Mouse (Mus musculus): ENCODE measurements around the gene Kcnh2.

DNA sequence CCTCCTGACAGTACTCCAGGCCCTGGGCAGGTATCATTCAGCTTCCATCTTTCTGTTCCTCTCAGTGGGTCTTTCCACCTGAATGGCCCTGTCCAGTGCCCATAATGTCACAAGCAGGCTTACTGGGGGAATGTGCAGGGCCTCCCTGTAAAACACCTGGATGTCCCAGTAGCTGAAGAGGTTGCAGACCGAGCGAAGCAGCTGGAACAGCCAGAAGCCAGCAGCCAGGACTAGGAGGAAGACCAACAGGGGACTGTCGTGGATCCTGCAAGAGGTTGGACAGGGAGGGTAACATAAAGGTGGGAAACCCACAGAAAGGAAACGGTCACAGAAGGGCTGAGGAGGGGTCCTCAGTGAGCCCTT lies 38.2 kb upstream of the Kcnh2 start:
- TF ChIP-seq POLR2A (IDR thresholded peaks at IDR 0.05; ENCODE audit: control insufficient read depth, low read depth, low read length) = no peak
- TF ChIP-seq CTCF (IDR thresholded peaks at IDR 0.05; ENCODE audit: control insufficient read depth, insufficient read depth, insufficient replicate concordance, low read depth, low read length) = no peak

All from testis, adult 2 months (tissue).